Mouse (Mus musculus): ENCODE measurements around the gene Zfp184. TPM values are rescaled to one million over a fixed set of nuclear protein-coding genes. Genes with fewer than 3 reads are reported as not detected.
A peak's percentile ranks its signal among the peaks of the same experiment; 100 is the strongest.

Zfp184 gene
- polyA plus RNA-seq, 1 experiment from 2014 or later: 5.2 TPM

- H3K4me1 ChIP-seq: peaks cover 5% of the 10 kb centered on the region; the same call in 1 of the 2 replicates
- H3K36me3 ChIP-seq: no peaks in the 10 kb centered on the region
- ATAC-seq (ENCODE audit: extremely low read depth, insufficient number of reproducible peaks, low FRiP score, low TSS enrichment): no peak
- peaks cover 5% of the 10 kb centered on the region; the same call in 1 of the 2 replicates for H3K27me3 ChIP-seq (replicated peaks)
- H3K27ac ChIP-seq (replicated peaks): no peak overlapping the region
- H3K4me2 ChIP-seq: no peak overlapping the region
- no peaks in the 10 kb centered on the region for H3K9me3 ChIP-seq
- H3K9ac ChIP-seq: no peak overlapping the region
- no peak overlapping the region for H3K4me3 ChIP-seq
These were observed 21.5 kb upstream of the Zfp184 start for GRCm38 (mm10) chr13:21923417-21923816.

- WGBS: 6% methylated on average over 21 of the region's 21 CpGs
- no peak for ATAC-seq (ENCODE audit: extremely low read depth, insufficient number of reproducible peaks, low FRiP score, low TSS enrichment)
- H3K27ac ChIP-seq (replicated peaks): no peak overlapping the region
- H3K27me3 ChIP-seq (replicated peaks): peaks cover 5% of the 10 kb centered on the region; the same call in 1 of the 2 replicates
- peak overlapping the region; percentile 35 for H3K4me3 ChIP-seq
- no peaks in the 10 kb centered on the region for H3K9me3 ChIP-seq
- no peaks in the 10 kb centered on the region for H3K36me3 ChIP-seq
- H3K4me2 ChIP-seq: peak overlapping the region; percentile 53
- peaks cover 5% of the 10 kb centered on the region; the same call in 1 of the 2 replicates for H3K4me1 ChIP-seq
- no peak overlapping the region for H3K9ac ChIP-seq
These were observed 20.1 kb upstream of the Zfp184 start for GRCm38 (mm10) chr13:21924734-21925335.

- Histone ChIP-seq H3K4me2 (peak overlapping the region; percentile 40), H3K36me3 (no peaks in the 10 kb centered on the region), H3K27me3 (replicated peaks) (no peaks in the 10 kb centered on the region), H3K9ac (no peak overlapping the region), H3K4me3 (peak overlapping the region; percentile 5), H3K9me3 (no peaks in the 10 kb centered on the region), H3K4me1 (peaks cover 18% of the 10 kb centered on the region; the same call in 1 of the 2 replicates), H3K27ac (replicated peaks) (no peak overlapping the region)
- WGBS: 14% methylated on average over 10 of the region's 10 CpGs
- no peak for ATAC-seq (ENCODE audit: extremely low read depth, insufficient number of reproducible peaks, low FRiP score, low TSS enrichment)
These were observed 13.9 kb upstream of the Zfp184 start for GRCm38 (mm10) chr13:21930981-21931380.

- peak overlapping the region; percentile 40 for H3K4me2 ChIP-seq
- H3K27me3 ChIP-seq (replicated peaks): no peaks in the 10 kb centered on the region
- H3K9me3 ChIP-seq: no peaks in the 10 kb centered on the region
- H3K27ac ChIP-seq (replicated peaks): no peak overlapping the region
- peak overlapping the region; percentile 5; the same call in 1 of the 2 replicates for H3K4me3 ChIP-seq
- H3K36me3 ChIP-seq: no peaks in the 10 kb centered on the region
- H3K9ac ChIP-seq: no peak overlapping the region
- 59% methylated on average over 6 of the region's 6 CpGs for WGBS
- peaks cover 22% of the 10 kb centered on the region; the same call in 1 of the 2 replicates for H3K4me1 ChIP-seq
- no peak for ATAC-seq (ENCODE audit: extremely low read depth, insufficient number of reproducible peaks, low FRiP score, low TSS enrichment)
These were observed 13.2 kb upstream of the Zfp184 start for GRCm38 (mm10) chr13:21931740-21932139.

GRCm38 (mm10) chr13:21933626-21934548 lies 11.0 kb upstream of the Zfp184 start:
- WGBS: 11% methylated on average over 28 of the region's 28 CpGs
- H3K9ac ChIP-seq: peak overlapping the region; percentile 67

GRCm38 (mm10) chr13:21934982-21935791 lies 9.7 kb upstream of the Zfp184 start:
- WGBS: 14% methylated on average over 17 of the region's 17 CpGs
- peaks cover 31% of the 10 kb centered on the region; the same call in 1 of the 2 replicates for H3K4me1 ChIP-seq
- no peaks in the 10 kb centered on the region for H3K9me3 ChIP-seq
- H3K36me3 ChIP-seq: no peaks in the 10 kb centered on the region
- peak overlapping the region; percentile 67 for H3K4me2 ChIP-seq
- H3K4me3 ChIP-seq: peak overlapping the region; percentile 49
- H3K27me3 ChIP-seq (replicated peaks): no peaks in the 10 kb centered on the region
- no peak overlapping the region for H3K27ac ChIP-seq (replicated peaks)
- ATAC-seq (ENCODE audit: extremely low read depth, insufficient number of reproducible peaks, low FRiP score, low TSS enrichment): no peak
- H3K9ac ChIP-seq: no peak overlapping the region

More at GRCm38 (mm10) chr13:21933626-21934548, 11.0 kb upstream of the Zfp184 start:
- no peak for ATAC-seq (ENCODE audit: extremely low read depth, insufficient number of reproducible peaks, low FRiP score, low TSS enrichment)
- H3K4me2 ChIP-seq: peak overlapping the region; percentile 62
- H3K9me3 ChIP-seq: no peaks in the 10 kb centered on the region
- peaks cover 31% of the 10 kb centered on the region; the same call in 1 of the 2 replicates for H3K4me1 ChIP-seq
- peak overlapping the region; percentile 41 for H3K4me3 ChIP-seq
- peak overlapping the region; percentile 54 for H3K27ac ChIP-seq (replicated peaks)
- H3K36me3 ChIP-seq: no peaks in the 10 kb centered on the region
- H3K27me3 ChIP-seq (replicated peaks): no peaks in the 10 kb centered on the region

GRCm38 (mm10) chr13:21935833-21936232 lies 9.1 kb upstream of the Zfp184 start:
- no peak overlapping the region for H3K27ac ChIP-seq (replicated peaks)
- peaks cover 31% of the 10 kb centered on the region; the same call in 1 of the 2 replicates for H3K4me1 ChIP-seq
- H3K4me3 ChIP-seq: peak overlapping the region; percentile 49
- peak overlapping the region; percentile 67 for H3K4me2 ChIP-seq
- H3K27me3 ChIP-seq (replicated peaks): no peaks in the 10 kb centered on the region
- ATAC-seq (ENCODE audit: extremely low read depth, insufficient number of reproducible peaks, low FRiP score, low TSS enrichment): no peak
- WGBS: 3% methylated on average over 7 of the region's 7 CpGs
- no peaks in the 10 kb centered on the region for H3K36me3 ChIP-seq
- no peaks in the 10 kb centered on the region for H3K9me3 ChIP-seq
- H3K9ac ChIP-seq: no peak overlapping the region; the same call in 1 of the 2 replicates

GRCm38 (mm10) chr13:21936968-21937367 lies 7.9 kb upstream of the Zfp184 start:
- ATAC-seq (ENCODE audit: extremely low read depth, insufficient number of reproducible peaks, low FRiP score, low TSS enrichment): no peak
- Histone ChIP-seq H3K4me3 (peak overlapping the region; percentile 49), H3K4me2 (peak overlapping the region; percentile 67), H3K27ac (replicated peaks) (0 out of 2 replicates have a peak overlapping the region, but pooled peaks have one; percentile 48), H3K9me3 (no peaks in the 10 kb centered on the region), H3K4me1 (peaks cover 27% of the 10 kb centered on the region), H3K27me3 (replicated peaks) (no peaks in the 10 kb centered on the region), H3K36me3 (no peaks in the 10 kb centered on the region), H3K9ac (peak overlapping the region; percentile 71)
- WGBS: 3% methylated on average over 17 of the region's 17 CpGs

- Histone ChIP-seq H3K4me2 (peak overlapping the region; percentile 77), H3K4me1 (peaks cover 15% of the 10 kb centered on the region), H3K27me3 (replicated peaks) (no peaks in the 10 kb centered on the region), H3K4me3 (peak overlapping the region; percentile 66), H3K36me3 (no peaks in the 10 kb centered on the region), H3K27ac (replicated peaks) (peak overlapping the region; percentile 54), H3K9ac (peak overlapping the region; percentile 79), H3K9me3 (no peaks in the 10 kb centered on the region)
- WGBS: under 1% methylated on average over 19 of the region's 19 CpGs
- ATAC-seq (ENCODE audit: extremely low read depth, insufficient number of reproducible peaks, low FRiP score, low TSS enrichment): 0 out of 2 replicates have a peak, but pooled peaks have one; percentile 52
These were observed 4.7 kb upstream of the Zfp184 start for GRCm38 (mm10) chr13:21940213-21940612.

- H3K4me3 ChIP-seq: peak overlapping the region; percentile 66
- no peaks in the 10 kb centered on the region for H3K27me3 ChIP-seq (replicated peaks)
- peak overlapping the region; percentile 54 for H3K27ac ChIP-seq (replicated peaks)
- H3K4me2 ChIP-seq: peak overlapping the region; percentile 77
- no peaks in the 10 kb centered on the region for H3K36me3 ChIP-seq
- H3K9me3 ChIP-seq: no peaks in the 10 kb centered on the region
- H3K9ac ChIP-seq: peak overlapping the region; percentile 79
- under 1% methylated on average over 16 of the region's 16 CpGs for WGBS
- peaks cover 17% of the 10 kb centered on the region for H3K4me1 ChIP-seq
- no peak for ATAC-seq (ENCODE audit: extremely low read depth, insufficient number of reproducible peaks, low FRiP score, low TSS enrichment)
These were observed 4.0 kb upstream of the Zfp184 start for GRCm38 (mm10) chr13:21940811-21941321.
